Mouse (Mus musculus) kidney, postnatal 25 days (tissue): ENCODE measurements around the gene Man2a1.

Experiments used
- DNase-seq, 2 experiments: peaks; one replicate each; pipeline ENCODE4 v3.0.0; 2021; ENCODE audit warnings: mixed read lengths in 2 of 2

The Man2a1 gene

DNA sequence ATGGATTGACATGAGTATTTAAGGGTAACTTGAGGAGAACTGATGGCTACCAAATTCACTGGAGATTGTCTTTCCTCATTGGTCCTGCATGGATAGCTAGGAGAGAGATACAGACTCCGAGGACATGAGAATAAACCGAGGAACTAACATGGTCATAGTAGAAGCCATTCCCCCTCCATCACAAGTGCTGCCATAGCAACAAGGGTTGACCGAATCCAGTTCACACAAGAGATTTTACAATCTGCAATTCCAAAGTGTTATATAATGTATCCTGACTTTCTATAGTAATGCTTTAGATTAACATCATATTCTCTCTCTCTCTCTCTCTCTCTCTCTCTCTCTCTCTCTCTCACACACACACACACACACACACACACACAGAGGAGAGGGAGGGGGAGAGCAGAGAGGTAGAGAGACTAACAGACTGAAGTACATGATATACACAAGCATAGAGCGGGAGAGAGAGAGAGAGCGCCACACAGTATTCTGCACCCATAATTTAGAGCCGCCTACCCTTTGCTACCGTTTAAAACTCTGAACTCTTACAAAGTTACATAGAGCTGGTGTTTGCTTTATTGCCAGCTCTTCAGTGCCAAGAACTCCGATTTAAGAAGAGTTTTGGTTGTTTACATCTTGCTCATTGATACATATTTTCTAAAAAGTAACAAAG lies 37.5 kb downstream of the Man2a1 start:
- no peak for DNase-seq

DNA sequence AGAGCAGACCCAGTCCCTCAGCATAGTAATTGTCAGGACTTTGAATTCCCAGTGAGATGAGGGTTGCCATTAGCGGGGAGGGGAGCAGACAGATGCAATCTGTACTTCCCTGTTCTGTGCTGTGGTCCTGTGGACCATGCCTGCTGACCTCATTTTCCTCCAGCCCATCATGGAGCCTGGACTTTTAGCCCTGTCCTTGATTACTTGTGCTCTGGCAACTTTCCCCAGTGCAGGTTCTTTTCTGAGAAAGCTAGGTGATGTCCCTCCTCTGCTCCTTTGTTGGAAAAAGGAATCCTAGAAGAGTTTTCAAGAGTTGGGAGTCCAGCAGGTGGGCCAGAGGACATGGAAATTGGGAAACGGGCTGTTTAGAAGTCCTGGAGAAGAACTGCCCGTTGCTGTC lies 40.8 kb downstream of the Man2a1 start:
- DNase-seq: no peak

DNA sequence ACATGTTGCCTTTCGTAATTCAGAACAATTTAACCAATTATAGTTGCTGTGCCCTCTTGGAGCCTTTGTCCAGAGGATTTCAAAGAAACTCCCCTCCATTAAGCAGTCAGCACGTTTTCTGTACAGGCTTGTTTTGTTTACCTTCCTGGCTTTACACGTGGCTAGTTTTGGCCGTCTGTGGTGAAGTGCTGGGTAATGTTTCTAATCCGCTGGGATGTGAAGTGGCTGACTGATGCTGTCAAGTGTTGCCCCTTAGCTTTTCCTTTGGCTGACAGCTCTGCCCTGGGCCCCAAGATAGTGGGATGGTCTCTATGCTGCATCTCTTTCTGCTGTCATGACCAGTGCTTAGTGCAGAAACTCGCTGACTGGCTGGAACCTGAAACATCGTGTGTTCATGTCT lies 43.1 kb downstream of the Man2a1 start:
- DNase-seq: no peak

GRCm38 (mm10) chr17:64644888-64645605 lies 44.5 kb downstream of the Man2a1 start:
- DNase-seq: peak; percentile 19 to 47

DNA sequence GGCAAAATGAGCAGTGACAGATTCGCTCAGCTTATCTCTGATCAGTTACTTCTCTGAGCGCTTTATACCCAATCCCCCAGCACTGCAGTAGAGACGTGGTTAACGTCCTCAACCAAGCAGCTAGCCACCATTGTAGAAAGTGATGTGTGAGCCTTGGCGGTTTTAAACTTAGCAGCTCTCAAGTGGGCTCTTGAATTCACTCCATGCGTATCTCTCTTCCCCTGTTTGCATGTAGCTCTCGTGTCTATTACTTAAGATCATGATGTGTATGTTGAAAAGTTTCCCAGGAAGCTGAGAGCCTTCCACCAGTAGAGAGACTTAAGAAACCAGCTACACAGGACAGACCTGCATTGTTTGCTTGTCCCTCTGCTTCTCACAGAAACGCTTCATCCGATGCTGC lies 46.9 kb downstream of the Man2a1 start:
- DNase-seq: no peak

DNA sequence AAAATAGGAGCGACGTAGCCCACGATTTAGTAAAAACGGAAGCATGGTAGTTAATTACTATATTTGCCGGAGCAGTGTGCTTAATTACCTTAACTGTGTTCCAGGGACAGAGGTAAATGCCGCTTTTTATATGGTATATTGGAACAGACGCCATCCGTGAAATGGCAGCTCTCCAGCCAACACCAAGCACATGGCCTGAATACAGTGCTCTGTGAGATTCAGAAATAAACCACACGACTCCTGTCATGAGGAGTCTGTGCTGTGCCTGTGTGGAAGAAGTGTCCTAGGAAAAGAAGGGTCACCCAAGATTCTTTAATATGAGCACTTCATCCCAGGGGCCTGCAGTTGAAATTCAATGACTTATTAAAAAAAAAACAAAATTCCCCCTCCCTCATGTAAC lies 50.2 kb downstream of the Man2a1 start:
- no peak for DNase-seq

DNA sequence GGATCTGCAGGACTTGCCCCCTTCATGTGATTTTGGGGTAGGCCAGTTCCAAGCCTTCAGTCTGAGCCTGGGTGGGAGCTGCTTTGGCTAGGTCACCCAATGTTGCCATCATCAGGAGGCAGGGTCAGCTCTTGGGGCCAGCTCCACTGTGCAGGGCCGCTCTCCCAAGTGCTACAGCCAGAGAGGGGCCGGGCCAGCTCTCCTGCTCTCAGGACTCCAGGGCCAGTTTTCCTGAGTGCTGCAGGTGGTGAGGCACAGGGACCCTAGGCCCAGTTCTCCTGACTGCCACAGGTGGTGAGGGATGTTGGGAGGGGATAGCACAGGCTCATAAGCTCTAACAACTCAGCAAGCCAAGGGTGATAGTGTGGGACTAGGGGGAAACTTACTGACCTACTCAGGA lies 53.1 kb downstream of the Man2a1 start:
- no peak for DNase-seq

DNA sequence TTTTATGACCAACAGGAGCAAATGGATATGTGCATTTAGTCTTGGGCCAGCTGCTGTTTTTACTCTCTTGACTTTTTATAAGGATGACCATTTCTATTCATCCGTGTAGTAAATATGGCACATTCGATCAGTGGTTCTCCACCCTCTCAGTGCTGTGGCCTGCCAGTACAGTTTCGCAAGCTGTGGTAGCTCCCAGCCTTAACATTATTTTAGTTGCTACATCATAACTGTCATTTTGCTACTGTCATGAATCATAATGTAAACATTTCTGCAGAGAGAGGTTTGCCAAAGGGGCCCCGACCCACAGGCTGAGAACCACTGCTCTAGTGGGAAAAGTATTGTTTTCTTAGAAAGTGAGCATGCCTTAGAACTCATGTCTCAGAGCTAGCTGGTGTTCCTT lies 59.1 kb downstream of the Man2a1 start:
- no peak for DNase-seq

- no peak for DNase-seq
Measured at GRCm38 (mm10) chr17:64666518-64666917, 66.0 kb downstream of the Man2a1 start.

GRCm38 (mm10) chr17:64668504-64668903 lies 68.0 kb downstream of the Man2a1 start:
- DNase-seq: peak; percentile 65 to 82

- DNase-seq: no peak
Measured at GRCm38 (mm10) chr17:64674401-64674800, 73.9 kb downstream of the Man2a1 start.

DNA sequence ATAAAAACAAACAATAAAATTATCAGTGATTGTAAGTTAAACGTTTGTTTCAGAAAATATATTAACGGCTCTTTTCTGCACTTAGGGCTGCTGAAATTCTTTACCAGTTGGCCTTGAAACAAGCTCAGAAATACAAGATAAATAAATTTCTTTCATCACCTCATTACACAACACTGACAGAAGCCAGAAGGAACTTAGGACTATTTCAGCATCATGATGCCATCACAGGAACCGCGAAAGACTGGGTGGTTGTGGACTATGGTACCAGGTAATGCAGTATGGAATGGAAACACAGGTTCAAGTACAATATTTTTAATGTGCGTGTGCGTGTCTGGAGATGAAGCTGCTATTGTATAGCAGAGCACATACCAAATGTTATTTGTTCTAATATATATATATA lies 74.4 kb downstream of the Man2a1 start:
- no peak for DNase-seq

DNA sequence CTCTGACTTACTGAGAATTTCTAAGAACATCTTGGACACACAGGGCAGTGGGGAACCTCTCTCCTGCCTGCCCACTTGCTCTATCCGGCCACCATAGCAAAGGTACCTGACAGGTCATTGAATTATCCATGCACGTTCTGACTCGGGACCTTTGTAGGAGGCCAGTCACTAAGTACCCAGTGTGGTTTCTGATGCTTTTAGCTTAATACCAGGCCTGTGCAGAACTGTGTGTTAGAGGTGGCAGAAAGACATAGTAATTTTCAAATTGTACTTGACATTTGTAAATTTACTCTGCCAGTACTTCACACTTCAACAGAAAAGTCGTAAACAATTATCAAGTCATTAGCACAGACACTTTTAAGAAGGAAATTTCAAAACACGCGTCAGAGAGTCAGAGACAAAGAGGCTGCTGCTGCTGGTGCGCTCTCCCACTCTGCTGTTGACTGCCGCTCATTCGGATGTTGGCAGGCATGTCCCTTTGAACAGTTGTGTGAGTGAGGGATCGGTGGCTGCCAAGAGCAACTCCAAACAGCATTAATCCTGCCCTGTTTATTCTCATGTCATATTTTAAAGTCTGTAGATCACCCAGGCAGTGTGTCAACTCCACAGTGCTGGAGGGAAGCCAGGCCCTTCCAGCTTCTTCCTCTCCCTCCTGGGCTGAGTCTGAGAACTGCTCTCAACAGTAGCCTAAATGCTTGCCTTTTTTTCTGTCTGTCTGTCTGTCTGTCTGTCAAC lies 76.4 kb downstream of the Man2a1 start:
- peak; percentile 62 to 65 for DNase-seq

DNA sequence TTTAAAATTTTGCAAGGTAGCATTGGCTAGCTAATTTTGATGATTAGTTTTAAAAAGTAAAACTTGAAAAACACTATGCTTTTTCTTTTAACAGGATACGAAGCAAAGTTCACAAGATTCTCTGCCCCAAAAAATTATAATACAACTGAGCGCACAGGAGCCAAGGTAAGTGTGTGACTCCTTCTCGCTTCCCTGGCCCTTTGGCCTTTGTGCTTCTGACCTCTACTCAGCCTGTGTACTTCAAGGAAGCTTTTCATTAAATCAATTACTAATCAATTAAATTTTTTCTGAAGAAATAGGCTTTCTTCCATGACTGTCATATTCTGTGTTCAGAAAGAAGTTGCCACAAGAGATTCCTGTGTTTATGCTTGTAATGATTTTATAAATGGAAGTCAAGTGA lies 80.9 kb downstream of the Man2a1 start:
- DNase-seq: peak; percentile 41 to 52

GRCm38 (mm10) chr17:64681927-64682326 lies 81.4 kb downstream of the Man2a1 start:
- peak; percentile 89 to 92 for DNase-seq

- DNase-seq: no peak
Measured at GRCm38 (mm10) chr17:64684088-64684487, 83.6 kb downstream of the Man2a1 start.

DNA sequence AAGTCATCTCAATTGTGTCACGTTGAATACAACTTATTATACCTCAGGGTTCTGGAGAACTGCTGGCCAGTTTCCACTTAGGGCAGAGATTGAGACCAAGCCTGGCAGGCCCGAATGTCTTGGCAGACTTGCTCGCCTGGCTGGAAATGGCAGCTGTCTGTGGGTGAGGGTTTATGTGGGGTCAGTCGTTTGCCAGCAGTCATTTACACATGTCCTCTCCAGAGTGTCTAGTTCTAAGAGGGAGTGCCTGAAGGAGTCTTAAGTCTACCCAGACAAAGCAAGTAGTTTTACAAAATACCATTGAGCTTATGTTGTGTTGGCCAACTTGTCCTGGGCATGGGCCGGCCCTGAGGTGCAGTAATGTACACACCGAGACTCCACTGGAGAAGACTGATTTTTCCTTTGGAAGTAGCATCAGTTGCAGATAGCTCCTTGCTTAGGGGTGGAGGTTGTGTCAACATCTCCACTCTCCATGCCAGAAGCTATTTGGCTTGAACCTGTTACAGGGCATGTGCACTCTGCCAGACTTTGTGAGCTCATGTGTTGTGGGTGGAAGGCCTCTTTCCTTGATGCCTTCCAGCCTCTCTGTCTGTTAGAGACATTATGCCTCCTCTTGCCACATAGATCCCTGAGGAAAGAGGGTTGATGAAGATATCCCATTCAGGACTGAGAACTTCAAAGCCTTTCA lies 84.8 kb downstream of the Man2a1 start:
- peak; percentile 63 to 79 for DNase-seq

DNA sequence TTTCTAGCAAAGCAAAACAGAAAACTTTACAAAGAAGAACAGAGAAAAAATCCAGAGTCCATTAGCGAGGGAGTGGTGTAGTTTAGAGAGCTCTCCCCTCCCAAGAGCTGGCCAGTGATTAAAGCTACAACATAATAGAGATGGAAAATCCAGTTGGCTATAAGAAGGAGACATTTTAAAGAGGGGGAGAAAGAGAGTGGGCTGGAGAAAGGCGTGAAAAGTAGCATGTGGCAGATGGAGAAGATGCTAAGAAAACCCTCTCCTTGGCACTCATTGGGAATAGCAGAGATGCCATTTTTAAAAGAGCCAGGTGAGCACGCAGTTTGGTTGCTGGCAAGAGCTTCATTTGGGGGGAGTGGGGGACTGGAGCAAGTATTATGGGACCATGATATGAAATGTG lies 89.1 kb downstream of the Man2a1 start:
- DNase-seq: no peak

DNA sequence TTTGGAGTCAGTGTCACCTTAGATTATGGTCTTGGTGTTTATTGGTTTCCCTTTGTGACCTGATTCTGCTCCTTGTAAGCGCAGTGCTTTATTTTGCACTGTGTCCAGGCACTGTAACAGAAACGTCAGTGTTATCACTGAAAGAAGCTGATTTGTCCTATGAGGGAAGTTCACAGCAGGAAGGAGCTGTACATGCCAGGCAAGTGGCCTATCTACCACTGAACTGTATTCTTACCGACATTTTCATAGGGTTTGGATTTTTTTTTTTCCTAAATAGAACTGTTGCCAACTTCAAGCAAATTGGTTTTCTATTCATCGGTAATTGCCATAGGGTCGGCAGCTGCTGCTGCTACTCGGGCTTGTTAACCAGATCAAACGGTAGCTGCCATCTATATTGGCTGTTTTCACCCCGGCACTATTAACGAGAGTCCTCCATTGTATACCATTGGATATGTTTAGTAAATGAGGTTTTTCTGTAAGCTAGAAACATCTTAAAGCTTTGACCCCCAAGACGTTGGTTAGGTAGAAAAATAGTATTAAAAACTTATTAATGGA lies 96.8 kb downstream of the Man2a1 start:
- no peak for DNase-seq

GRCm38 (mm10) chr17:64698516-64698915 lies 98.0 kb downstream of the Man2a1 start:
- no peak for DNase-seq

GRCm38 (mm10) chr17:64703649-64704230 lies 103.2 kb downstream of the Man2a1 start:
- no peak for DNase-seq

GRCm38 (mm10) chr17:64707529-64707928 lies 107.0 kb downstream of the Man2a1 start:
- DNase-seq: peak in 1 of 2 experiments; percentile 35

- peak; percentile 27 to 57 for DNase-seq
Measured at GRCm38 (mm10) chr17:64716318-64716717, 115.8 kb downstream of the Man2a1 start.
